Mouse (Mus musculus): ENCODE results near the gene Slf1. TPM values are rescaled to one million over a fixed set of nuclear protein-coding genes. Genes with fewer than 3 reads are reported as not detected.

The Slf1 gene
- polyA plus RNA-seq, 2 experiments: 5.8 to 14.7 TPM

DNA sequence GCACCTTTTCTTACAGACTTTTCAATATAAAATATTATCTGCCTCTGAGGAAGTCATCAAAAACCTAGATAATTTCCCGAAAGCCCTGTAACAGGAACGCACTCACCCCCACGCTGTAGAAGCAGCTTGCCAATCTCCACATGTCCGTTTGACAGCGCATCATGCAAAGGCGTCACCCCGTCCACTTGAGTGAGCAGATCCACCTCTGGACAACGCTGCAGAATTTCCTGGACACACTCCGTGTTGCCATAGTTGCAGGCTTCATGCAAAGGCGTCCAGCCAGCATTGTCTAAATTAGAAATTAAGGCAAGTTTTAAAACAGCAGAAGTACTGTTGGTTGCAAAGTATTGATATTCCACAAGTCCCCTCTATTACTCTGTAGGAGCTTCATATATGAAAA is 88.9 kb downstream of the Slf1 start:
- H3K4me1 ChIP-seq (replicated peaks; ENCODE audit: control insufficient read depth in 2 of 2, insufficient read depth in 2 of 2, low read length in 1 of 2): no peaks in the 10 kb centered on the region
- no peak for TF ChIP-seq CTCF (IDR thresholded peaks at IDR 0.05; ENCODE audit: low read depth)
- TF ChIP-seq EP300 (IDR thresholded peaks at IDR 0.05; ENCODE audit: low read depth): no peak
- no peak overlapping the region for H3K27ac ChIP-seq
- H3K9ac ChIP-seq (replicated peaks): no peak overlapping the region
- ATAC-seq (ENCODE audit: insufficient read depth) (no peak), DNase-seq (ENCODE audit: low read depth in 3 of 3, low spot score in 3 of 3) (no peak)
- no peak overlapping the region for H3K4me3 ChIP-seq (ENCODE audit: insufficient read depth in 1 of 2, low read depth in 2 of 2, low read length in 2 of 2)
- 78% methylated on average over 10 of the region's 10 CpGs for WGBS (ENCODE audit: insufficient replicate concordance)
- H3K27me3 ChIP-seq (ENCODE audit: control insufficient read depth, insufficient read depth, low read length): no peaks in the 10 kb centered on the region
- peaks cover 2% of the 10 kb centered on the region; the same call in 1 of the 2 replicates for H3K36me3 ChIP-seq (replicated peaks; ENCODE audit: control insufficient read depth, insufficient read depth, low read depth)
- no peaks in the 10 kb centered on the region for H3K9me3 ChIP-seq (ENCODE audit: control insufficient read depth, low read length)
- no peak overlapping the region for H3K4me2 ChIP-seq (ENCODE audit: low read depth)

DNA sequence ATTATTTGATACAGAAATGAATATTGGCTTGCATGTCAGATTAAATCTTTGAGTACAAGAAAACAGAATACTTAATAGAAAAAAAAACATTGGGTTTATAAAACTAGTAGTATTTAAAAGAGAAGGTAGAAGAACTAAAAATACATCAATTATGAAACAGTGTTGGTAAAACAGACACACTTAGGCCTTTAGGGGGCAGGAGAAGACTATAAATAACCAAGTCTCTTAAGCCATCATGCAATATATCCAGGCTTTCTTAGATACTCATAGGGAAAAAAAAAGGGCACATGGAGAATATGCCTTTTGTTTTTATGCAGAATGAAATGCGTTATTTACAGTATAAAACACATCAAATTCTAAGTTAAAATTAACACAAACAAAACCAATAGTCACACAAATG is 89.9 kb downstream of the Slf1 start:
- Histone ChIP-seq H3K4me2 (ENCODE audit: low read depth) (no peak overlapping the region), H3K4me3 (ENCODE audit: insufficient read depth in 1 of 2, low read depth in 2 of 2, low read length in 2 of 2) (no peak overlapping the region), H3K36me3 (replicated peaks; ENCODE audit: control insufficient read depth, insufficient read depth, low read depth) (peaks cover 2% of the 10 kb centered on the region; the same call in 1 of the 2 replicates), H3K9ac (replicated peaks) (no peak overlapping the region), H3K9me3 (ENCODE audit: control insufficient read depth, low read length) (no peaks in the 10 kb centered on the region), H3K27ac (no peak overlapping the region), H3K27me3 (ENCODE audit: control insufficient read depth, insufficient read depth, low read length) (no peaks in the 10 kb centered on the region), H3K4me1 (replicated peaks; ENCODE audit: control insufficient read depth in 2 of 2, insufficient read depth in 2 of 2, low read length in 1 of 2) (no peaks in the 10 kb centered on the region)
- TF ChIP-seq EP300 (IDR thresholded peaks at IDR 0.05; ENCODE audit: low read depth) (no peak), CTCF (IDR thresholded peaks at IDR 0.05; ENCODE audit: low read depth) (no peak)
- ATAC-seq (ENCODE audit: insufficient read depth) (no peak), DNase-seq (ENCODE audit: low read depth in 3 of 3, low spot score in 3 of 3) (peak in 1 of 3 experiments; percentile 4)
- WGBS (ENCODE audit: insufficient replicate concordance): 85% methylated on average over 1 of the region's 1 CpGs

DNA sequence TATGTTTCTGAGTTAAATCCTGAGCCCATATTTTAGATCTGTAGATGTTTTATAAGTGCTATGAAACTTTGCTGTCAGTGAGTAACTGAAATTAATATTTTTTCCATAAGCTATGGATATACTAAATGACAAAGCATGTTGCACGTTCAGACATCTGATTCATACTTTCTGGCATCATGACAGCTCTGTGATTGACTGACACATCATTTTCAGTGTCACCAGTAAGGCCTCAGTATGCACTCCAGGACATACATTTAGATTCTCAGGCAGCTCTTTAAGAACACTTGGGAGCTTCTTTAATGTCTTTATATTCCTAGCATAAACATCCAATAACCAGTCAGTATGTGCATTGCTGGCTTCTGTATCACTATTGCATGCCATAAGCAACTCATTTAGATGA is 91.9 kb downstream of the Slf1 start:
- H3K27ac ChIP-seq: no peak overlapping the region
- H3K4me2 ChIP-seq (ENCODE audit: low read depth): no peak overlapping the region
- H3K9me3 ChIP-seq (ENCODE audit: control insufficient read depth, low read length): no peaks in the 10 kb centered on the region
- H3K9ac ChIP-seq (replicated peaks): no peak overlapping the region
- no peaks in the 10 kb centered on the region for H3K4me1 ChIP-seq (replicated peaks; ENCODE audit: control insufficient read depth in 2 of 2, insufficient read depth in 2 of 2, low read length in 1 of 2)
- TF ChIP-seq EP300 (IDR thresholded peaks at IDR 0.05; ENCODE audit: low read depth) (no peak), CTCF (IDR thresholded peaks at IDR 0.05; ENCODE audit: low read depth) (no peak)
- no peaks in the 10 kb centered on the region for H3K36me3 ChIP-seq (replicated peaks; ENCODE audit: control insufficient read depth, insufficient read depth, low read depth)
- DNase-seq (ENCODE audit: low read depth in 3 of 3, low spot score in 3 of 3): no peak
- no peaks in the 10 kb centered on the region for H3K27me3 ChIP-seq (ENCODE audit: control insufficient read depth, insufficient read depth, low read length)
- ATAC-seq (ENCODE audit: insufficient read depth): no peak
- no peak overlapping the region for H3K4me3 ChIP-seq (ENCODE audit: insufficient read depth in 1 of 2, low read depth in 2 of 2, low read length in 2 of 2)
- WGBS (ENCODE audit: insufficient replicate concordance): 46% methylated on average over 1 of the region's 1 CpGs

DNA sequence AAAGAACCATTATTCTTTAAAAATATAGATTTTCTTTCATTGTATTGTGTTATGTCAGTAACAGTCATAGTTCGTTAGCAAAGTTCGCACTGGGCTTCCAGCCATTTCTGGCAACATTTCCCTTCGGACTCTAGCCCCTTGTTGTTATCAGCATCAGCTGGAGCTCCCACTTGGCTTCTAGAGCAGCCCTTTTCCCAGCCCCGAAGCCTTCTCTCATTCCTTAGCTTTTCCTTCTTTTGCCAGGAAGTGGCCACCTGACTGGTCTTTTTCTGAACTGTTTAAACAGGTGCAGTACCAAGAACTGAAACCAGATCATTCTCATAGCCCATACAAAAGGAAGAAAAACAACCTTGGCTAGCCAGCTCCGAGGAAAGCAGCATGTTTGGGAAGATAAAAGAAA is 105.7 kb downstream of the Slf1 start:
- Histone ChIP-seq H3K36me3 (replicated peaks; ENCODE audit: control insufficient read depth, insufficient read depth, low read depth) (no peaks in the 10 kb centered on the region), H3K27ac (no peak overlapping the region), H3K4me3 (ENCODE audit: insufficient read depth in 1 of 2, low read depth in 2 of 2, low read length in 2 of 2) (no peak overlapping the region), H3K4me1 (replicated peaks; ENCODE audit: control insufficient read depth in 2 of 2, insufficient read depth in 2 of 2, low read length in 1 of 2) (no peaks in the 10 kb centered on the region), H3K9me3 (ENCODE audit: control insufficient read depth, low read length) (no peaks in the 10 kb centered on the region), H3K27me3 (ENCODE audit: control insufficient read depth, insufficient read depth, low read length) (no peaks in the 10 kb centered on the region), H3K9ac (replicated peaks) (no peak overlapping the region), H3K4me2 (ENCODE audit: low read depth) (no peak overlapping the region)
- TF ChIP-seq EP300 (IDR thresholded peaks at IDR 0.05; ENCODE audit: low read depth): no peak
- no peak for TF ChIP-seq CTCF (IDR thresholded peaks at IDR 0.05; ENCODE audit: low read depth)
- DNase-seq (ENCODE audit: low read depth in 3 of 3, low spot score in 3 of 3): no peak
- no peak for ATAC-seq (ENCODE audit: insufficient read depth)
- 66% methylated on average over 5 of the region's 5 CpGs for WGBS (ENCODE audit: insufficient replicate concordance)

DNA sequence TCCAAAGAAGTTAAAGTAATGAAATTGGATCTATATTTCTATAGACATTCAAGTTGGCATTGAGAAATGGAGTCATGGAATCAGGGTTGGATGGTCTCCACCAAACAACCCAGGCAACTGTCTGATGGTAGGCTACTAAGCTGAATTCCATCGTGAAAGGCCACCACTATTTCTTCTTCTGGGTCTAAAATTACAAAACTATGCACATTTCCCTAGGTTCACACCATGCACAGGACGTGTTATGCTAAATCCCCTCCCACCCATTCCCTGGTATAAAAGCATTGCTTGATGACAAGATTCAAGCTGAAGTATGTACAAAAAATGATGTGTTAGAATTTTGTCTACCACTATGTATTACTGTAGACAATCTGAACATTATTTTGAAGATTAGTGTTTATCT is 116.4 kb downstream of the Slf1 start:
- Histone ChIP-seq H3K4me3 (ENCODE audit: insufficient read depth in 1 of 2, low read depth in 2 of 2, low read length in 2 of 2) (no peak overlapping the region), H3K36me3 (replicated peaks; ENCODE audit: control insufficient read depth, insufficient read depth, low read depth) (no peaks in the 10 kb centered on the region), H3K9me3 (ENCODE audit: control insufficient read depth, low read length) (no peaks in the 10 kb centered on the region), H3K27ac (no peak overlapping the region), H3K4me2 (ENCODE audit: low read depth) (no peak overlapping the region), H3K27me3 (ENCODE audit: control insufficient read depth, insufficient read depth, low read length) (no peaks in the 10 kb centered on the region), H3K4me1 (replicated peaks; ENCODE audit: control insufficient read depth in 2 of 2, insufficient read depth in 2 of 2, low read length in 1 of 2) (no peaks in the 10 kb centered on the region), H3K9ac (replicated peaks) (no peak overlapping the region)
- ATAC-seq (ENCODE audit: insufficient read depth): no peak
- TF ChIP-seq EP300 (IDR thresholded peaks at IDR 0.05; ENCODE audit: low read depth): no peak
- TF ChIP-seq CTCF (IDR thresholded peaks at IDR 0.05; ENCODE audit: low read depth): no peak
- DNase-seq (ENCODE audit: low read depth in 3 of 3, low spot score in 3 of 3): no peak
- 57% methylated on average over 2 of the region's 2 CpGs for WGBS (ENCODE audit: insufficient replicate concordance)
